Comparison of ENCODE assay signal across 14 mouse cellular contexts in the genomic region with DNA sequence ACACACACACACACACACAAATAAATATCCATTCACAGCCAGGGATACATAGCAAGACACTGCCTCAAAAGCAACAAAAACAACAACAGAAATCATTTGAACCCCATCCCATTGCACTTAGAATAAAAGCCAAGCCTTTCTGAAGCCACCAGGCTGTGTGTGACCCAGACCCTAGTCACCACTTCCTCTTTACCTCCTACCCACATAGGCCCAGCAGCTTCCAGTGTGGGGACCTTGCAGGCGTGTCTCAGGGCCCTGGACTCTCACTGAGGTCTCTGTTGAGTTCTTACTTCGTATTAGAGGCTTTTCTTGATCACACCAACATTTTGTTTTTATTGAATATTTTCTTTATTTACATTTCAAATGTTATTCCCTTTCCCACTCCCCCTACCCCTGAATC. TPM values are rescaled to one million over a fixed set of nuclear protein-coding genes. Genes with fewer than 3 reads are reported as not detected.
A peak's percentile ranks its signal among the peaks of the same experiment; 100 is the strongest.
DNase-seq lines count a peak whose midpoint lies in the region; ATAC-seq lines count a peak whose summit lies in the region.
"Had no signal": no experiment of that assay in that cellular context is flagged by ENCODE, and none has a peak within 500 bp of the region (broad histone marks: within the 10 kb centered on the region; RNA-seq: fewer than 3 reads in every experiment).

No protein-coding gene starts in this region.

- no peak overlapping the region for H3K27ac ChIP-seq in intestine, embryonic 15.5 days
- H3K27ac ChIP-seq in midbrain, embryonic 15.5 days: no peak overlapping the region
- H3K27ac ChIP-seq: liver, embryonic 12.5 days had no signal

- no peaks in the 10 kb centered on the region for H3K27me3 ChIP-seq in intestine, embryonic 15.5 days (replicated peaks)
- H3K27me3 ChIP-seq in midbrain, embryonic 15.5 days (replicated peaks): no peaks in the 10 kb centered on the region
- H3K27me3 ChIP-seq: liver, embryonic 12.5 days; megakaryocyte, embryonic 14.5 days had no signal

- WGBS in intestine, embryonic 15.5 days: 85% methylated on average over 2 of the region's 2 CpGs
- 90% methylated on average over 2 of the region's 2 CpGs for WGBS in midbrain, embryonic 15.5 days

- no peak overlapping the region for H3K9ac ChIP-seq in intestine, embryonic 15.5 days
- no peak overlapping the region for H3K9ac ChIP-seq in midbrain, embryonic 15.5 days
- H3K9ac ChIP-seq: liver, embryonic 12.5 days had no signal

- DNase-seq in spleen, adult 18-20 months: peak; percentile 40 to 43
- DNase-seq in spleen, adult 12 weeks (ENCODE audit: low spot score): no peak
- peak; percentile 49 for DNase-seq in thymus, postnatal 4 days
- no peak for DNase-seq in left cerebral cortex, adult 8-10 months (ENCODE audit: low spot score in 2 of 2)
- DNase-seq: cerebellum, adult 8-10 months; heart, postnatal 36 days; kidney, adult 8-10 months had no signal

- H3K36me3 ChIP-seq in intestine, embryonic 15.5 days: no peaks in the 10 kb centered on the region
- no peaks in the 10 kb centered on the region for H3K36me3 ChIP-seq in midbrain, embryonic 15.5 days (replicated peaks)
- H3K36me3 ChIP-seq: liver, embryonic 12.5 days had no signal

- no peak overlapping the region for H3K4me3 ChIP-seq in intestine, embryonic 15.5 days (replicated peaks)
- H3K4me3 ChIP-seq in midbrain, embryonic 15.5 days: no peak overlapping the region
- H3K4me3 ChIP-seq: liver, embryonic 12.5 days; megakaryocyte, embryonic 14.5 days; myocyte had no signal

- H3K9me3 ChIP-seq in intestine, embryonic 15.5 days: no peaks in the 10 kb centered on the region
- no peaks in the 10 kb centered on the region for H3K9me3 ChIP-seq in midbrain, embryonic 15.5 days
- H3K9me3 ChIP-seq: liver, embryonic 12.5 days had no signal

- peak; percentile 95 to 96 for ATAC-seq in hematopoietic stem cell, adult 5-6 weeks (replicated peaks in 1 of 2; ENCODE audit: insufficient read depth in 1 of 2, low FRiP score in 2 of 2, low TSS enrichment in 1 of 2, low read depth in 1 of 2, poor library complexity in 2 of 2, severe bottlenecking in 2 of 2)
- peak; percentile 94 for ATAC-seq in neutrophil, adult 5-6 weeks (ENCODE audit: extremely low read depth, insufficient number of reproducible peaks, low FRiP score, poor library complexity, severe bottlenecking)
- no peak for ATAC-seq in intestine, embryonic 15.5 days
- ATAC-seq in midbrain, embryonic 15.5 days (replicated peaks): no peak
- ATAC-seq: liver, embryonic 12.5 days had no signal

- no peak overlapping the region for H3K4me2 ChIP-seq in intestine, embryonic 15.5 days (replicated peaks)
- H3K4me2 ChIP-seq in midbrain, embryonic 15.5 days: no peak overlapping the region
- H3K4me2 ChIP-seq: liver, embryonic 12.5 days had no signal

- H3K4me1 ChIP-seq in intestine, embryonic 15.5 days (replicated peaks): 0 out of 2 replicates have a peak, but pooled peaks cover 2% of the 10 kb centered on the region
- no peaks in the 10 kb centered on the region for H3K4me1 ChIP-seq in midbrain, embryonic 15.5 days

RNA-seq across cellular contexts. Expression of a gene that starts 10.2 kb away (rescaled TPM):
- 64.2 and 81.2 TPM in 2 replicates for total RNA-seq in hematopoietic stem cell, adult 5-6 weeks (2017)
- 89.0 and 99.7 TPM in 2 replicates for total RNA-seq in neutrophil, adult 5-6 weeks (2017)
- polyA plus RNA-seq in intestine, embryonic 15.5 days (2015; fragmentation: Nextera tagmentation; extraction: Ambion mirVana): 40.0 and 42.5 TPM in 2 replicates
- 32.9 and 35.8 TPM in 2 replicates for polyA plus RNA-seq in midbrain, embryonic 15.5 days (2015; fragmentation: Nextera tagmentation; extraction: Ambion mirVana)
- 10 to 100 TPM; 89.8 to 96.1 (median 92.0) TPM for total RNA-seq in left cerebral cortex, adult 8-10 months (2022)

Comparison
In these comparisons a context has a peak if more than half of its experiments do, and no peak if none do; other contexts are left out.
1. DNase-seq: peak in spleen, adult 18-20 months (2 of 2) and thymus, postnatal 4 days (single experiment); none in spleen, adult 12 weeks (single experiment) and left cerebral cortex, adult 8-10 months (0 of 2).
2. ATAC-seq: peak in hematopoietic stem cell, adult 5-6 weeks (2 of 2) and neutrophil, adult 5-6 weeks (single experiment); none in intestine, embryonic 15.5 days (single experiment) and midbrain, embryonic 15.5 days (single experiment).